Mouse (Mus musculus): ENCODE data around the gene Ercc8. TPM values are rescaled to one million over a fixed set of nuclear protein-coding genes. Genes with fewer than 3 reads are reported as not detected.

The Ercc8 gene
- polyA plus RNA-seq, 1 experiment from 2014 or later: 27.2 TPM

DNA sequence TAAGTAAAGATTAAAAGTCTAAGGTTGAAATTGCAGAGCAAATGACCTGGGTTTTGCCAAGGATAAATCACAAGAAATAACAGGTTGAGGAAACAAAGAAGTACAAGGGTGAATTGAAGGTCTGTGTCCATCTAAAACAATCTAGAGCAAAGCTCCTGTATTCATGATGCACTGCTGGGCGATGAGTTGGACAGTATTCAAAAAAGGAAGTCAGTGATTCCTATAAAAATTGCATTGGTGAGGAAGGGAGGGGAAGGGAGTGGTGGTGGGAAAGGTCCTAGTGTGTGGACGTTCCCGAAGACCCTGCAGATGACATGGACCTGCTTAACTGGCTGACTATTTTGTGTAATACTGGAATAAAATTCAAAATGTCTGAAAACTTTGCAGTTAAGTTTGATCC lies 6.1 kb downstream of the Ercc8 start:
- H3K4me1 ChIP-seq (replicated peaks; ENCODE audit: control insufficient read depth, insufficient read depth, low read length): peaks cover 2% of the 10 kb centered on the region; the same call in 1 of the 2 replicates
- WGBS: 87% methylated on average over 3 of the region's 3 CpGs
- H3K27me3 ChIP-seq (ENCODE audit: control insufficient read depth, insufficient read depth, low read length): no peaks in the 10 kb centered on the region
- no peaks in the 10 kb centered on the region for H3K9me3 ChIP-seq (ENCODE audit: control insufficient read depth, low read length)
- DNase-seq (ENCODE audit: low spot score) (no peak), ATAC-seq (ENCODE audit: low FRiP score) (no peak)
- H3K36me3 ChIP-seq (ENCODE audit: control insufficient read depth, insufficient read depth, low read length): no peaks in the 10 kb centered on the region
- H3K4me2 ChIP-seq (replicated peaks; ENCODE audit: low read depth, low read length): no peak overlapping the region
- no peak overlapping the region for H3K4me3 ChIP-seq (ENCODE audit: low read depth, low read length)
- H3K9ac ChIP-seq (ENCODE audit: low read depth, low read length): no peak overlapping the region
- H3K27ac ChIP-seq (ENCODE audit: low read depth, low read length): no peak overlapping the region

DNA sequence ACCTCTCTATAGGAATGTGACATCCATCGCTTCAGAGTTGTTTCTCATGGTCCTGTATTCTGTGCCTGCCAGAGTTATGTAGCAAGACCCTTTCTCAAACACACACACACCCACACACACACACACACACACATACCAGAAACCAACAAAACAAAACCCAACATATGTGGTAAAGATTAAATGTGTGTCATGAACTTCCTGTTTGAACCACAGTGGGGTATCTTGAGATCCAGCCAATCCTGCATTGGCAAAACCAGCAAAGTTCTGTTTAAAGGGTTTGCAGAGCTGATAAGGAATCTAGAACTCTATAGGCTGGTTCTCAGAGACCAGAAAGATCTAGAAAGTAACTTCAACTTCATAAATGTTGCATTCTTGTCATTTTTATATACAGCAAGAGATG lies 11.5 kb downstream of the Ercc8 start:
- H3K36me3 ChIP-seq (ENCODE audit: control insufficient read depth, insufficient read depth, low read length): no peaks in the 10 kb centered on the region
- no peaks in the 10 kb centered on the region for H3K4me1 ChIP-seq (replicated peaks; ENCODE audit: control insufficient read depth, insufficient read depth, low read length)
- no peak overlapping the region for H3K9ac ChIP-seq (ENCODE audit: low read depth, low read length)
- H3K9me3 ChIP-seq (ENCODE audit: control insufficient read depth, low read length): no peaks in the 10 kb centered on the region
- no peak overlapping the region for H3K4me2 ChIP-seq (replicated peaks; ENCODE audit: low read depth, low read length)
- H3K27ac ChIP-seq (ENCODE audit: low read depth, low read length): no peak overlapping the region
- H3K4me3 ChIP-seq (ENCODE audit: low read depth, low read length): no peak overlapping the region
- no peaks in the 10 kb centered on the region for H3K27me3 ChIP-seq (ENCODE audit: control insufficient read depth, insufficient read depth, low read length)
- ATAC-seq (ENCODE audit: low FRiP score) (no peak), DNase-seq (ENCODE audit: low spot score) (no peak)
- whole genome bisulfite sequencing: 94% methylated on average over 1 of the region's 1 CpGs

DNA sequence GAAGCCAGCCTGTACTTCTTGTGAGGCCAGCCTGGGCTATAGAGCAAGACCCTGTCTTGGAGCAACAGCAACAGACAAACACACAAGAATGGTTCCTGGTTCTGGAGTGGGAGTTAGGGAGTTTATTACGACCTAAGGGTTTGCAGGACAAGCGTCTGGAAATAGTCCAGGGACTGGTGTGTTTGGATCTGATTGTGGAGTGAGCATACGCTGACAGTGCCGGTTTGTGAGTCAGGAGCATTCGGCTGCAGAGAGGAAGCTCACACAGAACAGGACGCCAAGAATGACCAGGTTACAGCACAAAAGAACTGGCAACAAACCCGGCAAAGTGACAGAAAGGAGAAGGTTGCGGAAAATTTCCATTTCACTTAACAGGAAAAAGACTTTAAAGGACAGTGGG lies 12.0 kb downstream of the Ercc8 start:
- no peaks in the 10 kb centered on the region for H3K9me3 ChIP-seq (ENCODE audit: control insufficient read depth, low read length)
- no peak overlapping the region for H3K9ac ChIP-seq (ENCODE audit: low read depth, low read length)
- DNase-seq (ENCODE audit: low spot score) (no peak), ATAC-seq (ENCODE audit: low FRiP score) (no peak)
- no peaks in the 10 kb centered on the region for H3K4me1 ChIP-seq (replicated peaks; ENCODE audit: control insufficient read depth, insufficient read depth, low read length)
- H3K36me3 ChIP-seq (ENCODE audit: control insufficient read depth, insufficient read depth, low read length): no peaks in the 10 kb centered on the region
- H3K4me3 ChIP-seq (ENCODE audit: low read depth, low read length): no peak overlapping the region
- H3K27me3 ChIP-seq (ENCODE audit: control insufficient read depth, insufficient read depth, low read length): no peaks in the 10 kb centered on the region
- WGBS: 90% methylated on average over 8 of the region's 8 CpGs
- H3K27ac ChIP-seq (ENCODE audit: low read depth, low read length): no peak overlapping the region
- no peak overlapping the region for H3K4me2 ChIP-seq (replicated peaks; ENCODE audit: low read depth, low read length)

DNA sequence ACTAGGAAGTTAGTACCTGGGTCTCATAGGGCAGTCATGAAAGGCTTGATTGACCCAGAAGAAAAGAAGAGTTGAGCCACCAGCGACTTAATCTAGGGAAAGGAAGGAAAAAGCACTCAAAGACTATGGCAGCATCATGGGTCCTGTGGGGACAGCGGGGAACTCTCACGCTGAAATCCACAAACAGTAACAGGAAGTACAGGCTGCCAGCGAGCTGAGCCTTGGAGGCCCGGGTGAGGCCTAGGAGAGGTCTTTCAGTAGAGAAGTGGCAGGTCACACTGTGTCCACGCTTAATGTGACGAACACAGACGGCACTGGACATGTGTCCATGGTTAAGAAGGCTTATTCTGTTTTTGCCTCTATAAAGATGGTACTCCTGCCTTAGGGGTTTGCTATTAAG lies 21.1 kb downstream of the Ercc8 start:
- Histone ChIP-seq H3K27ac (ENCODE audit: low read depth, low read length) (no peak overlapping the region), H3K4me3 (ENCODE audit: low read depth, low read length) (no peak overlapping the region), H3K9me3 (ENCODE audit: control insufficient read depth, low read length) (no peaks in the 10 kb centered on the region), H3K27me3 (ENCODE audit: control insufficient read depth, insufficient read depth, low read length) (no peaks in the 10 kb centered on the region), H3K4me1 (replicated peaks; ENCODE audit: control insufficient read depth, insufficient read depth, low read length) (no peaks in the 10 kb centered on the region), H3K4me2 (replicated peaks; ENCODE audit: low read depth, low read length) (no peak overlapping the region), H3K9ac (ENCODE audit: low read depth, low read length) (no peak overlapping the region), H3K36me3 (ENCODE audit: control insufficient read depth, insufficient read depth, low read length) (peaks cover under 1% of the 10 kb centered on the region; the same call in 1 of the 2 replicates)
- ATAC-seq (ENCODE audit: low FRiP score) (no peak), DNase-seq (ENCODE audit: low spot score) (no peak)
- 88% methylated on average over 8 of the region's 8 CpGs for WGBS

DNA sequence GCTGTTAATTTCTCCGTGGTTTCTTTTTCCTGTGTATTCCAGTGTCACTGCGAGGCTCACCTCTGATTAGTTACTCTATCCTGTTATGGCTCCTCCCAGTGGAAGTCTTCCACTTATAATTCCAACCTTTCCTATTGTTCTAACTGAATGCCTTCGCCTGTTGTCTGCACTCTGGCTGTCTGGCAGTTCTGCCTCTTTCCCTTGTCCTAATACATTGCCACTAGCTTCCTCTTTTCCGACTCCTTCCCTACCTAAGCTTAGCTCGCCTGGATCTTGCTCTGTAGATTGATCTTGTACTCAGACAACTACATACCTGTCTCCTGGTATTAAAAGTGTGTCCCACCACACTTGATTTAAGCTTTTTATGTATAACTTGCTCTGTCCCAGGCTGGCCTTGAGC lies 22.3 kb downstream of the Ercc8 start:
- DNase-seq (ENCODE audit: low spot score): no peak
- WGBS: 86% methylated on average over 5 of the region's 5 CpGs
- H3K36me3 ChIP-seq (ENCODE audit: control insufficient read depth, insufficient read depth, low read length): peaks cover 4% of the 10 kb centered on the region; the same call in 1 of the 2 replicates
- H3K27me3 ChIP-seq (ENCODE audit: control insufficient read depth, insufficient read depth, low read length): no peaks in the 10 kb centered on the region
- ATAC-seq (ENCODE audit: low FRiP score): no peak
- H3K9me3 ChIP-seq (ENCODE audit: control insufficient read depth, low read length): no peaks in the 10 kb centered on the region
- H3K4me3 ChIP-seq (ENCODE audit: low read depth, low read length): no peak overlapping the region
- no peak overlapping the region for H3K9ac ChIP-seq (ENCODE audit: low read depth, low read length)
- H3K4me2 ChIP-seq (replicated peaks; ENCODE audit: low read depth, low read length): no peak overlapping the region
- no peak overlapping the region for H3K27ac ChIP-seq (ENCODE audit: low read depth, low read length)
- no peaks in the 10 kb centered on the region for H3K4me1 ChIP-seq (replicated peaks; ENCODE audit: control insufficient read depth, insufficient read depth, low read length)

DNA sequence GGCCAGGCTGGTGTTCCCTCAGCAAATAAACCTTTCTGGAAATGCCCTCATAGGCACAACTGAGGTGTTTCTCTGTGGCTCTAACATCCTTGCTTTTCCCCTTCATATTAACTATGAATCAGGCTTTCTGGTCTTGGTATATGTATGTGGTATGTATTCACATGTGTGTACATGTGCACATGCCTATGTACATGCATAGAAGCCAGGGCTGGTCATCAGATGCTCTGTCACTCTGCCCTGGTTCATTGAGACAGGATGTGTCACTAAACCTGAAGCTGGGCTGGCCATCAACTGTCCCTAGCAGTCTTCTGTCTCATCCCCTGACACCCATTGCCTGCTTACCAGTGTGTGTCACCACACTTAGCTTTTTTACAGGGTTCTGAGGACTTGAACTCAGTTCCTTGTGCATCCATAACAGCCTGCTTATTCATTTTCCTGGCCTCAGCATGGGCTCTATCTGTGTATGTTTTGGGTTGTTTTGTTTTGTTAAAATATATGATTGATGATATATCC lies 26.3 kb downstream of the Ercc8 start:
- H3K36me3 ChIP-seq (ENCODE audit: control insufficient read depth, insufficient read depth, low read length): peaks cover 4% of the 10 kb centered on the region; the same call in 1 of the 2 replicates
- H3K4me3 ChIP-seq (ENCODE audit: low read depth, low read length): no peak overlapping the region
- H3K27me3 ChIP-seq (ENCODE audit: control insufficient read depth, insufficient read depth, low read length): no peaks in the 10 kb centered on the region
- no peaks in the 10 kb centered on the region for H3K9me3 ChIP-seq (ENCODE audit: control insufficient read depth, low read length)
- DNase-seq (ENCODE audit: low spot score): no peak
- H3K4me1 ChIP-seq (replicated peaks; ENCODE audit: control insufficient read depth, insufficient read depth, low read length): no peaks in the 10 kb centered on the region
- no peak overlapping the region for H3K4me2 ChIP-seq (replicated peaks; ENCODE audit: low read depth, low read length)
- no peak overlapping the region for H3K27ac ChIP-seq (ENCODE audit: low read depth, low read length)
- ATAC-seq (ENCODE audit: low FRiP score): no peak
- no peak overlapping the region for H3K9ac ChIP-seq (ENCODE audit: low read depth, low read length)

DNA sequence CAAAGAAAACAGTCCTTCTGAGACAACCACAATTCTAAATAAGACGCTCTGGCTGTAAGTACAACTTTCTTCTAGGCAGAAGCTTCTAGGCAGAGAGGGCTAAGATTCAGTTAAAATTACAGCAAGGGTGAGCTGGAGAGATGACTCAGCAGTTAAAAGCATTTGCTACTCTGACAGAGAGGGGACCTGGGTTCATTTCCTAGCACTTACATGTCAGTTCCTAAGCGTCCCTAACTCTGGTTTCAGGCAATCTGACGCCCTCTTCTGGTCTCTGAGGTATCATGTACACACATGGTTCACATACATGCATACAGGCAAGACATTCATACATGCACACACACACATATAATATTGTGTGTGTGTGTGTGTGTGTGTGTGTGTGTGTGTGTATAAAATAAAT lies 27.0 kb downstream of the Ercc8 start:
- Histone ChIP-seq H3K9ac (ENCODE audit: low read depth, low read length) (no peak overlapping the region), H3K4me1 (replicated peaks; ENCODE audit: control insufficient read depth, insufficient read depth, low read length) (no peaks in the 10 kb centered on the region), H3K27me3 (ENCODE audit: control insufficient read depth, insufficient read depth, low read length) (no peaks in the 10 kb centered on the region), H3K9me3 (ENCODE audit: control insufficient read depth, low read length) (no peaks in the 10 kb centered on the region), H3K4me2 (replicated peaks; ENCODE audit: low read depth, low read length) (no peak overlapping the region), H3K4me3 (ENCODE audit: low read depth, low read length) (no peak overlapping the region), H3K36me3 (ENCODE audit: control insufficient read depth, insufficient read depth, low read length) (peaks cover 4% of the 10 kb centered on the region; the same call in 1 of the 2 replicates), H3K27ac (ENCODE audit: low read depth, low read length) (no peak overlapping the region)
- 94% methylated on average over 3 of the region's 3 CpGs for WGBS
- ATAC-seq (ENCODE audit: low FRiP score) (no peak), DNase-seq (ENCODE audit: low spot score) (no peak)

DNA sequence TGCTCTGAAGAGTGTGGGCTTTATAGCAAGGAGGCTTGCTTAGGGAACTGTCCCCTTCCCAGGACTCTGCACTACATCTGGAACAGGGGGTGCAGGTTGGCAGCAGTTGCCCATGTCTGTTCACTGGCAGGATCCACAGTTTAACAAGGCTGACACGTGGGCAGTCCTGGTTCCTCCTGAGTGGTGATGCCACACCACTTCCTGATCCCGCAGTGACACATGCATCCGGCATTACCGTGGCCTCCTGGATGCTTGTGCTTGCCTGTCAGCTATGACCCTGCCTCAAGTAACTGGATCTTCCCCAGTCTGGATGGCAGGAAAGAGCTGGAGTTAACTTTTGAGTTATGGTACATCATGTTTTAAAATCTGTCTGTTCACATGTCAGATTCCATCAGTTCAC lies 29.5 kb downstream of the Ercc8 start:
- WGBS: 92% methylated on average over 4 of the region's 4 CpGs
- Histone ChIP-seq H3K9ac (ENCODE audit: low read depth, low read length) (no peak overlapping the region), H3K27me3 (ENCODE audit: control insufficient read depth, insufficient read depth, low read length) (no peaks in the 10 kb centered on the region), H3K4me2 (replicated peaks; ENCODE audit: low read depth, low read length) (no peak overlapping the region), H3K27ac (ENCODE audit: low read depth, low read length) (no peak overlapping the region), H3K36me3 (ENCODE audit: control insufficient read depth, insufficient read depth, low read length) (peaks cover 4% of the 10 kb centered on the region; the same call in 1 of the 2 replicates), H3K4me3 (ENCODE audit: low read depth, low read length) (no peak overlapping the region), H3K9me3 (ENCODE audit: control insufficient read depth, low read length) (no peaks in the 10 kb centered on the region), H3K4me1 (replicated peaks; ENCODE audit: control insufficient read depth, insufficient read depth, low read length) (no peaks in the 10 kb centered on the region)
- ATAC-seq (ENCODE audit: low FRiP score): no peak
- no peak for DNase-seq (ENCODE audit: low spot score)

DNA sequence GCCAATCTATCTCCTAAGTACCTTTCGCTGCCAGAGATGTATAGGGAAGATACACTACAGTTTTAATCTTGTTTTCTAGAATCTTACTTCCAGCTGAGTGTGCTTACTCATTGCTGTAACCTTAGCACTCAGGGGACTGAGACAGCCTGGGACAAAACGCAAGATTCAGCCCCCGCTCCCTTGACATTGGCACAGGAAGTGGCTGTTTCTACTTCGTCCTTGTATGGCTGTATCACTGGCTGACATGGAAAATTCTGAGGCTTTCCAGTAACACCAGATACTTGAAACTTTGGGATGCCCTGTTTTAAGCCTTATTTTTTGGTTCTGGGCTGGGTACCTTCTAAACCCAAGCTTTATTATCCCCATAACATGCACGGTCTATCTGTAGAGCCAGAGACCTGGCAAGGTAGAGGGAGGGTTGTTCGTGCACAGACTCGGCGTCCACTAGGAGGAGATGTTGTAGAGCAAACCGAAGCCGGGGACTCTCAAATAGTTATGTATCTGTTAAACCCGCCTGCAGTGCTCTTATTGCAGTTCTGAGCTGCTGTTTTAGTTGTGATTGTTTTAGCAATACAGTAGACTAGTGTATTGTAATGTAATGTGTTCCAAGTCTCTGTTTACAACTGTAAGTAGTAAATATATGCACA lies 32.7 kb downstream of the Ercc8 start:
- H3K27ac ChIP-seq (ENCODE audit: low read depth, low read length): no peak overlapping the region
- no peak overlapping the region for H3K4me3 ChIP-seq (ENCODE audit: low read depth, low read length)
- no peaks in the 10 kb centered on the region for H3K9me3 ChIP-seq (ENCODE audit: control insufficient read depth, low read length)
- H3K36me3 ChIP-seq (ENCODE audit: control insufficient read depth, insufficient read depth, low read length): no peaks in the 10 kb centered on the region
- ATAC-seq (ENCODE audit: low FRiP score): no peak
- DNase-seq (ENCODE audit: low spot score): peak; percentile 58
- H3K27me3 ChIP-seq (ENCODE audit: control insufficient read depth, insufficient read depth, low read length): no peaks in the 10 kb centered on the region
- no peaks in the 10 kb centered on the region for H3K4me1 ChIP-seq (replicated peaks; ENCODE audit: control insufficient read depth, insufficient read depth, low read length)
- 70% methylated on average over 11 of the region's 11 CpGs for WGBS
- no peak overlapping the region for H3K9ac ChIP-seq (ENCODE audit: low read depth, low read length)
- H3K4me2 ChIP-seq (replicated peaks; ENCODE audit: low read depth, low read length): no peak overlapping the region

Measured in hindbrain, embryonic 11.5 days (tissue).